Mouse (Mus musculus): ENCODE results near the gene Nudt16. TPM values are rescaled to one million over a fixed set of nuclear protein-coding genes. Genes with fewer than 3 reads are reported as not detected.
"Not testable (repeated sequence)": the region's sequence is repeated elsewhere in the genome, so short reads cannot be mapped to it uniquely, and the experiment has no call there.

Nudt16 gene
- polyA plus RNA-seq (2015; fragmentation: Nextera tagmentation; extraction: Ambion mirVana): 11.1 and 11.9 TPM in 2 replicates

GRCm38 (mm10) chr9:105131253-105132001 lies at the start of gene Nudt16:
Gene Nudt16, minus strand, starts transcription at chr9:105131824.
- Histone ChIP-seq H3K4me2 (peak within 1 kb of the TSS; percentile 82), H3K9ac (peak within 1 kb of the TSS; percentile 65), H3K4me1 (peaks cover 8% of the 10 kb centered on the region), H3K36me3 (no peaks in the 10 kb centered on the region), H3K4me3 (peak within 1 kb of the TSS; percentile 70), H3K9me3 (no peaks in the 10 kb centered on the region), H3K27me3 (no peaks in the 10 kb centered on the region), H3K27ac (peak within 1 kb of the TSS; percentile 70)
- WGBS: under 1% methylated on average over 60 of the region's 60 CpGs
- ATAC-seq (ENCODE audit: insufficient number of reproducible peaks, low FRiP score, low TSS enrichment, low read depth): peak; percentile 91

DNA sequence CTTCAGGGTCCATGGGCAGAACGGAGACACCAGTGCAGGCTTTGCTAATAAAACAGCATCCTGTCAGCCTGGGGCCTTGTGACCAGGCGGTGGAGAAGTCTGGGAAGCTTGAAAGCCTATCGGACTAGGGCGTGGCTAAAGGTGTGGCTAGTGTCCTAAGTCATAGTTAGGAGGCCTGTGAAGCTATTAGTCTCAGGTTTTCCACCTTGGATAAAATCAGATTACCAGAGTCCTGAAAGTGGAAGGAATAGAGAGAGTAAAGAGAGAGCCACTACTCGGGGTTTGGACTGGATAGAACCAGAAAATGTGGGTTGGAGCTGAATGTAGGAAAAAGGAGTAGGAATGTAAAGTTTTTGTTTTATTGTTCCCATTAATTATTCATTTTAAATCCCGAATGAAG lies 13.4 kb upstream of the Nudt16 start, which contains the start of gene 1700080E11Rik:
1700080E11Rik (minus strand) TSS at position 101 of the 400 bp plus-strand sequence.
- ATAC-seq (ENCODE audit: insufficient number of reproducible peaks, low FRiP score, low TSS enrichment, low read depth): no peak
- H3K9ac ChIP-seq: no peak within 1 kb of the TSS
- H3K4me3 ChIP-seq: no peak within 1 kb of the TSS
- no peaks in the 10 kb centered on the region for H3K27me3 ChIP-seq
- H3K4me1 ChIP-seq: no peaks in the 10 kb centered on the region
- H3K9me3 ChIP-seq: no peaks in the 10 kb centered on the region
- 69% methylated on average over 6 of the region's 6 CpGs for WGBS
- H3K36me3 ChIP-seq: no peaks in the 10 kb centered on the region
- H3K27ac ChIP-seq: no peak within 1 kb of the TSS
- H3K4me2 ChIP-seq: no peak within 1 kb of the TSS

DNA sequence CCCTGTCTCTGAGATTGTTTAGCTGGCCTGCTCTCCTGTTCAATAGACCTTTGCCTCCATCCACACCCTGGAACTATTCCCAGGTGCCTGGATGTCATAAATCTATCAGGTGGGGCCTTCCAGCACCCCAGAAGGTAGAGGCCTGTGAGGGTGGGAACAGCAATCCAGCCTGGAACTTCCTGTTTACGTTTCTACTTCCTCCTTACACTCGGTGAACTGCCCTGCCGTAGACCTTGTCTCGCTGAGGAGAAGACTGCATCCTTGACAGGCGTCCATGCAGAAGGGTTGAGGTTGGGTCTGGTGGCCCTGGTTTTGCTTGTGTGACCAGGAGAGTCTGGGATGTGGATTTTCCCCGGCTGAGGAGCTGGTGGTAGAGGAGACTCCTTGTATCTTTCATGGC lies 7.6 kb upstream of the Nudt16 start:
- no peak overlapping the region for H3K9ac ChIP-seq
- H3K4me1 ChIP-seq: no peaks in the 10 kb centered on the region
- H3K4me2 ChIP-seq: no peak overlapping the region
- H3K9me3 ChIP-seq: no peaks in the 10 kb centered on the region
- H3K27me3 ChIP-seq: no peaks in the 10 kb centered on the region
- H3K36me3 ChIP-seq: no peaks in the 10 kb centered on the region
- H3K27ac ChIP-seq: no peak overlapping the region
- 77% methylated on average over 6 of the region's 6 CpGs for WGBS
- H3K4me3 ChIP-seq: no peak overlapping the region
- ATAC-seq (ENCODE audit: insufficient number of reproducible peaks, low FRiP score, low TSS enrichment, low read depth): no peak

- H3K36me3 ChIP-seq: no peaks in the 10 kb centered on the region
- no peak overlapping the region for H3K4me2 ChIP-seq
- H3K4me1 ChIP-seq: no peaks in the 10 kb centered on the region
- H3K27ac ChIP-seq: no peak overlapping the region
- H3K9me3 ChIP-seq: no peaks in the 10 kb centered on the region
- ATAC-seq (ENCODE audit: insufficient number of reproducible peaks, low FRiP score, low TSS enrichment, low read depth): no peak
- 16% methylated on average over 1 of the region's 1 CpGs for WGBS
- H3K9ac ChIP-seq: no peak overlapping the region
- no peak overlapping the region for H3K4me3 ChIP-seq
- H3K27me3 ChIP-seq: no peaks in the 10 kb centered on the region
Observed at GRCm38 (mm10) chr9:105136404-105136803, 4.8 kb upstream of the Nudt16 start.

GRCm38 (mm10) chr9:105134536-105134935 lies 2.9 kb upstream of the Nudt16 start:
- Histone ChIP-seq H3K27me3 (no peaks in the 10 kb centered on the region), H3K4me1 (peaks cover 8% of the 10 kb centered on the region), H3K4me2 (no peak overlapping the region), H3K9ac (no peak overlapping the region), H3K27ac (no peak overlapping the region), H3K4me3 (no peak overlapping the region), H3K36me3 (no peaks in the 10 kb centered on the region), H3K9me3 (no peaks in the 10 kb centered on the region)
- ATAC-seq (ENCODE audit: insufficient number of reproducible peaks, low FRiP score, low TSS enrichment, low read depth): no peak
- WGBS: 80% methylated on average over 5 of the region's 5 CpGs

DNA sequence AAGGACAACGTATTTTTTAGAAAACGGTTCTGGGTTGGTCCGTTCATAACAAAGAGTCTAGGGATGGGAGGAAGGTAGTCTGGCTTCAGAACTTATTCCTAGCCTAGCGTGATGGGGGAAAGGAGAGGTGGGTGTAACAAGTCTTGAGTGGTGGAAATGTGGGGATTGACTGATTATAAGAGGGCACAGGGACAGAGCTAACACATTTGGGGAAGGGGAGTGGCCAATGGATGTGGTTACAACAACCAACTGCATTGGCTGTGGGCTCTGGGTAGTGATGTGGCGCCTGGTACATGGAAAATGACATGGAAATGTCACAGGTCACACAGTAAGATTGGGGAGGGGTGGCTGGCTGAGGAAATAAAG lies 361 bp upstream of the Nudt16 start:
- Histone ChIP-seq H3K4me1 (peaks cover 8% of the 10 kb centered on the region), H3K4me2 (peak overlapping the region; percentile 82)
- 23% methylated on average over 5 of the region's 5 CpGs for WGBS

DNA sequence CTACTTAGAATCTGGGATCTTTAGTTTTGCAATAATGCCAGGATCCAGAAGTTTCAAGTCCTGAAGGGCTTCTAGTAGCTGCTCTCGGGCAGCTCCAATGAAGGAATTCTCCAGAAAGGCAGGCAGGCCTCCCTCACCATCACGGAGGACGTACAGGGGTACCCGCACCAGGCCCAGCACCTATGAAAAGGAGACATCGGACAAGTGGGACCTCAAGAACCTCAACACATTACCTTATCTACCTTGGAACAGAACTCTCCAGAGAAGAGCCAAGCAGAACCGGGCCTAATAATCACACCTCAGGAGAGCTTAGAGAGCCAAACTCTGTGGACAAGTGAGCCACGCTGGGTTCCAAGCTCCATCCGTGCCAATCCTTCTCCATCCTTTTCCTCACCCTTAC lies 1.3 kb downstream of the Nudt16 start:
- Histone ChIP-seq H3K27me3 (no peaks in the 10 kb centered on the region), H3K4me2 (no peak overlapping the region), H3K9ac (no peak overlapping the region), H3K9me3 (no peaks in the 10 kb centered on the region), H3K36me3 (no peaks in the 10 kb centered on the region), H3K4me3 (no peak overlapping the region), H3K4me1 (peaks cover 8% of the 10 kb centered on the region), H3K27ac (no peak overlapping the region)
- WGBS: 92% methylated on average over 8 of the region's 8 CpGs
- ATAC-seq (ENCODE audit: insufficient number of reproducible peaks, low FRiP score, low TSS enrichment, low read depth): no peak

More for the DNA sequence above, 361 bp upstream of the Nudt16 start:
- Histone ChIP-seq H3K27me3 (no peaks in the 10 kb centered on the region), H3K9me3 (no peaks in the 10 kb centered on the region), H3K36me3 (no peaks in the 10 kb centered on the region), H3K9ac (no peak overlapping the region), H3K27ac (no peak overlapping the region), H3K4me3 (peak overlapping the region; percentile 70)
- 0 out of 2 replicates have a peak, but pooled peaks have one; percentile 4 for ATAC-seq (ENCODE audit: insufficient number of reproducible peaks, low FRiP score, low TSS enrichment, low read depth)

GRCm38 (mm10) chr9:105125206-105125605 lies 6.4 kb downstream of the Nudt16 start:
- ATAC-seq (ENCODE audit: insufficient number of reproducible peaks, low FRiP score, low TSS enrichment, low read depth); H3K27ac ChIP-seq; H3K36me3 ChIP-seq; H3K9ac ChIP-seq; H3K4me2 ChIP-seq; H3K27me3 ChIP-seq; H3K4me1 ChIP-seq; H3K4me3 ChIP-seq; H3K9me3 ChIP-seq: not testable (repeated sequence)
- 78% methylated on average over 3 of the region's 3 CpGs for WGBS

DNA sequence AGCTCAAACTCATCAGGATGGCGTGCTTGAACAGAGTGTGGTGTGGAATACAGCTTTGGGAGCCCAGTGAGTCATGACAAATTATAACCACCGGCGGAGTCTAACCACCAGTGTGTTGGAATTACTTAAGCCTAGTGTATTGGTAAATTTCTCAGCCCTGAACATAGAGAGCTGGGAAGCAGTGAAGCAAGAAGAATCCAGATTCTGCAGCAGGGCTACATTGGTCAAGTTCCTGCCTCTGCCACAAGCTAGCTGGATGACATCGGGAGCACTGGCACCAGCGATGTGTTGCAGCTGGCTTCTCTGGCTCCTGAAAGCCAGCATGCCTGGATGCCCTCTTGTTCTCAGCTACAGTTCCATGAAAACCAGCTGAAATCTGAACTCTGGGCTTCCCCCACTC lies 27.7 kb downstream of the Nudt16 start:
- H3K9me3 ChIP-seq: no peaks in the 10 kb centered on the region
- no peak overlapping the region for H3K9ac ChIP-seq
- H3K27ac ChIP-seq: no peak overlapping the region
- ATAC-seq (ENCODE audit: insufficient number of reproducible peaks, low FRiP score, low TSS enrichment, low read depth): no peak
- H3K4me2 ChIP-seq: no peak overlapping the region
- 72% methylated on average over 5 of the region's 5 CpGs for WGBS
- no peaks in the 10 kb centered on the region for H3K4me1 ChIP-seq
- H3K36me3 ChIP-seq: no peaks in the 10 kb centered on the region
- no peak overlapping the region for H3K4me3 ChIP-seq
- no peaks in the 10 kb centered on the region for H3K27me3 ChIP-seq

DNA sequence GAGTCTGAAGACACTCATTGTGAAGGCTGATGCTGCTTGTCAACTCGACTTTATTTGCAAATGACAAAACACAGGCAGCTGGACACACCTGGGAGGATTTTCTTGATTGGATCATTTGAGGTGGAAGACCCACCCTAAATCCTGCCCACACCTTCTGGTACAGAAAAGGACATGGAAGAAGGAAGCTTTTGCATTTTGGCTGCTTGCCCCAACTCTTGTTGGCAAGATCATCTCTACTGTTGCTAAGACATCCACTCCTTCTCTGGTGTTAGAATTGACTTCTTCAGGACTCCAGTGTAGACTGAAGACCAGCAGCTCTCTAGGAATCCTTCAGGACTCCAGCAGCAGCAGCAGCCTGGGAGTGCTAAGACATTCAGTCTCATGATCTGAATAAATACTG lies 29.7 kb downstream of the Nudt16 start:
- WGBS: 47% methylated on average over 1 of the region's 1 CpGs
- Histone ChIP-seq H3K9ac (no peak overlapping the region), H3K9me3 (no peaks in the 10 kb centered on the region), H3K36me3 (no peaks in the 10 kb centered on the region), H3K27me3 (no peaks in the 10 kb centered on the region), H3K27ac (no peak overlapping the region), H3K4me1 (no peaks in the 10 kb centered on the region), H3K4me2 (no peak overlapping the region), H3K4me3 (no peak overlapping the region)
- no peak for ATAC-seq (ENCODE audit: insufficient number of reproducible peaks, low FRiP score, low TSS enrichment, low read depth)

DNA sequence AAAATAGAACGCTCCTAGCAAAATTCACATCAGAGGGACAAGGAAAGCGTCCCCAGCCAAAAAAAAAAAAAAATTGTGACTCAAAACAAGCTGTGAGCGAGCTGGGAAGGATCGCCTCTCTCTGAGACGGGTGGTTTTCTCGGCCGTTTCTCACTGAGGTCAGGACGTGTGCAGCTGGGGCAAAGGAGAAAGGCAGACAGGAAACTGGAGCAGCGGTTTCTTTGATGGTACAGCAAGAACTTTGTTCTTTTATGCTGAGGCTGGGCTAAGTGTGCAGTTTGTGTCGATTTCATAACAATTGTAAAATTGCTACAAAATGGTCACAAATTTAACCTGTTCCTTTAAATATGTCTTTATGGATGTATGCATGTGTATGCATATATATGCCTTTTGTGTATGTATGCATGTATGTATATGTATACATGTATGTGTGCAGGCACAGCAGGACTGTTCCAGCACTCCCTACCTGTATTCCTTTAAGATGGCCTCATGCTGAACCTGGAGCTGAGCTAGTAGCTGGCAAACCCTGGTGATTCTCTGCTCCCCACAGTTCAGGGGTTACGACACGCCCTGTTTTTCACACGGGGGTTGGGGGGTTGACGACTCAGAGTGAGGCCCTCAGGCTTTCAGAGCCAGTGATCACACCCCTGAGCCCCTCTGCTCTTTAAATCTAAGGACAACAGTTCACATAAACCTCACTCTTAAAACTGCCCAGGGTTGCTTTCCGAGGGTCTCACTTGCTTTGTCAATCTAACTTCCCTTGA lies 30.6 kb downstream of the Nudt16 start:
- no peaks in the 10 kb centered on the region for H3K4me1 ChIP-seq
- H3K4me3 ChIP-seq: no peak overlapping the region
- no peak for ATAC-seq (ENCODE audit: insufficient number of reproducible peaks, low FRiP score, low TSS enrichment, low read depth)
- H3K27me3 ChIP-seq: no peaks in the 10 kb centered on the region
- H3K4me2 ChIP-seq: no peak overlapping the region
- H3K36me3 ChIP-seq: no peaks in the 10 kb centered on the region
- H3K9ac ChIP-seq: no peak overlapping the region
- no peak overlapping the region for H3K27ac ChIP-seq
- H3K9me3 ChIP-seq: no peaks in the 10 kb centered on the region
- 41% methylated on average over 15 of the region's 15 CpGs for WGBS

- no peak overlapping the region for H3K4me2 ChIP-seq
- WGBS: 85% methylated on average over 3 of the region's 3 CpGs
- ATAC-seq (ENCODE audit: insufficient number of reproducible peaks, low FRiP score, low TSS enrichment, low read depth): no peak
- H3K9ac ChIP-seq: no peak overlapping the region
- H3K27me3 ChIP-seq: no peaks in the 10 kb centered on the region
- H3K27ac ChIP-seq: no peak overlapping the region
- peaks cover 20% of the 10 kb centered on the region for H3K36me3 ChIP-seq
- H3K9me3 ChIP-seq: no peaks in the 10 kb centered on the region
- no peak overlapping the region for H3K4me3 ChIP-seq
- no peaks in the 10 kb centered on the region for H3K4me1 ChIP-seq
Observed at GRCm38 (mm10) chr9:105080246-105080645, 51.4 kb downstream of the Nudt16 start.
